Mouse (Mus musculus) hindbrain, embryonic 16.5 days (tissue): ENCODE measurements around the gene Nsmce4a. TPM values are rescaled to one million over a fixed set of nuclear protein-coding genes. Genes with fewer than 3 reads are reported as not detected.

Experiments
- ATAC-seq: fragments of 200-750 bp; cut with Nextera tagmentation; 2 replicates; pipeline ENCODE4 v1.8.0; 2017; ENCODE audit warnings: moderate TSS enrichment, moderate library complexity
- H3K27ac ChIP-seq: fragments of 300-500 bp; sonication (generic); 2 replicates; pipeline ENCODE4 v1.5.1; 2014; ENCODE audit warnings: low read depth, mild to moderate bottlenecking, control low read depth, low read length, moderate library complexity
- H3K27me3 ChIP-seq: fragments of 300-500 bp; sonication (generic); replicated peaks from 2 replicates; pipeline ENCODE4 v1.6.1; 2014; ENCODE audit warnings: low read length; ENCODE audit not compliant: control insufficient read depth, insufficient read depth
- H3K36me3 ChIP-seq: fragments of 300-500 bp; sonication (generic); 2 replicates; pipeline ENCODE4 v1.6.1; 2014; ENCODE audit warnings: mild to moderate bottlenecking, low read length, moderate library complexity, mixed read lengths; ENCODE audit not compliant: control insufficient read depth, insufficient read depth
- H3K4me1 ChIP-seq: fragments of 300-500 bp; sonication (generic); 2 replicates; pipeline ENCODE4 v1.6.1; 2014; ENCODE audit warnings: low read depth, low read length; ENCODE audit not compliant: control insufficient read depth, insufficient read depth
- H3K4me2 ChIP-seq: fragments of 300-500 bp; sonication (generic); 2 replicates; pipeline ENCODE4 v1.6.1; 2014; ENCODE audit warnings: mild to moderate bottlenecking, low read length, control low read depth, moderate library complexity
- H3K4me3 ChIP-seq: fragments of 300-500 bp; sonication (generic); 2 replicates; pipeline ENCODE4 v1.5.1; 2014; ENCODE audit warnings: mild to moderate bottlenecking, low read length, control low read depth, moderate library complexity
- H3K9ac ChIP-seq: fragments of 300-500 bp; sonication (generic); 2 replicates; pipeline ENCODE4 v1.6.1; 2014; ENCODE audit warnings: low read depth, mild to moderate bottlenecking, control low read depth, low read length, moderate library complexity
- H3K9me3 ChIP-seq: fragments of 300-500 bp; sonication (generic); 2 replicates; pipeline ENCODE4 v1.6.1; 2014; ENCODE audit warnings: mild to moderate bottlenecking, low read length, moderate library complexity; ENCODE audit not compliant: control insufficient read depth
- WGBS: fragments of 180-500 bp; shearing (Covaris S2); extraction: QIAGEN DNeasy Blood & Tissue Kit; methylation state at CpG from one replicate; pipeline ENCODE4 v1.1.7; 2014; 5-methylcytosine and 5-hydroxymethylcytosine counted together
- polyA plus RNA-seq: library from polyadenylated mRNA; unstranded; fragments of >200 nt; fragmentation: Nextera tagmentation; extraction: Ambion mirVana; gene quantifications from 2 replicates; pipeline ENCODE4 v1.2.1, GENCODE M21; 2015

The Nsmce4a gene
- polyA plus RNA-seq, 1 experiment from 2014 or later: 72.9 TPM

GRCm38 (mm10) chr7:130570472-130570871 is 2.4 kb downstream of the Nsmce4a start:
- no peak overlapping the region for H3K27ac ChIP-seq
- H3K4me2 ChIP-seq: no peak overlapping the region
- no peaks in the 10 kb centered on the region for H3K36me3 ChIP-seq
- H3K27me3 ChIP-seq: no peaks in the 10 kb centered on the region
- no peak overlapping the region for H3K4me3 ChIP-seq
- ATAC-seq: no peak
- H3K9ac ChIP-seq: no peak overlapping the region
- no peaks in the 10 kb centered on the region for H3K9me3 ChIP-seq
- 37% methylated on average over 7 of the region's 7 CpGs for WGBS
- H3K4me1 ChIP-seq: peaks cover 2% of the 10 kb centered on the region; the same call in 1 of the 2 replicates

- H3K9me3 ChIP-seq: no peaks in the 10 kb centered on the region
- 83% methylated on average over 9 of the region's 9 CpGs for WGBS
- no peaks in the 10 kb centered on the region for H3K4me1 ChIP-seq
Measured at GRCm38 (mm10) chr7:130568783-130569436, 4.0 kb downstream of the Nsmce4a start.

GRCm38 (mm10) chr7:130564596-130564995 is 8.3 kb downstream of the Nsmce4a start:
- Histone ChIP-seq H3K4me3 (no peak overlapping the region), H3K9ac (no peak overlapping the region), H3K9me3 (no peaks in the 10 kb centered on the region), H3K4me1 (no peaks in the 10 kb centered on the region), H3K27me3 (no peaks in the 10 kb centered on the region), H3K36me3 (no peaks in the 10 kb centered on the region), H3K27ac (no peak overlapping the region), H3K4me2 (no peak overlapping the region)
- ATAC-seq: no peak
- 71% methylated on average over 3 of the region's 3 CpGs for WGBS

More at GRCm38 (mm10) chr7:130568783-130569436, 4.0 kb downstream of the Nsmce4a start:
- H3K27ac ChIP-seq: no peak overlapping the region
- H3K4me2 ChIP-seq: no peak overlapping the region
- H3K36me3 ChIP-seq: no peaks in the 10 kb centered on the region
- H3K9ac ChIP-seq: no peak overlapping the region
- ATAC-seq: no peak
- no peak overlapping the region for H3K4me3 ChIP-seq
- no peaks in the 10 kb centered on the region for H3K27me3 ChIP-seq

- Histone ChIP-seq H3K9ac (no peak overlapping the region), H3K4me2 (no peak overlapping the region), H3K4me3 (no peak overlapping the region), H3K4me1 (no peaks in the 10 kb centered on the region), H3K27me3 (no peaks in the 10 kb centered on the region), H3K36me3 (no peaks in the 10 kb centered on the region), H3K9me3 (no peaks in the 10 kb centered on the region), H3K27ac (no peak overlapping the region)
- WGBS: 68% methylated on average over 4 of the region's 4 CpGs
- ATAC-seq: no peak
Measured at GRCm38 (mm10) chr7:130563880-130564279, 9.0 kb downstream of the Nsmce4a start.

- no peak overlapping the region for H3K4me2 ChIP-seq
- no peak overlapping the region for H3K4me3 ChIP-seq
- WGBS: 86% methylated on average over 4 of the region's 4 CpGs
- H3K9me3 ChIP-seq: no peaks in the 10 kb centered on the region
- H3K9ac ChIP-seq: no peak overlapping the region
- no peaks in the 10 kb centered on the region for H3K4me1 ChIP-seq
- H3K27me3 ChIP-seq: no peaks in the 10 kb centered on the region
- H3K36me3 ChIP-seq: no peaks in the 10 kb centered on the region
- no peak for ATAC-seq
- no peak overlapping the region for H3K27ac ChIP-seq
Measured at GRCm38 (mm10) chr7:130563276-130563675, 9.6 kb downstream of the Nsmce4a start.

GRCm38 (mm10) chr7:130560933-130561332 is 12.0 kb downstream of the Nsmce4a start:
- no peaks in the 10 kb centered on the region for H3K36me3 ChIP-seq
- 81% methylated on average over 1 of the region's 1 CpGs for WGBS
- no peaks in the 10 kb centered on the region for H3K9me3 ChIP-seq
- H3K4me2 ChIP-seq: no peak overlapping the region
- no peak for ATAC-seq
- no peak overlapping the region for H3K9ac ChIP-seq
- no peaks in the 10 kb centered on the region for H3K27me3 ChIP-seq
- no peak overlapping the region for H3K27ac ChIP-seq
- H3K4me1 ChIP-seq: no peaks in the 10 kb centered on the region
- H3K4me3 ChIP-seq: no peak overlapping the region

GRCm38 (mm10) chr7:130558592-130558991 is 14.3 kb downstream of the Nsmce4a start:
- Histone ChIP-seq H3K4me2 (no peak overlapping the region), H3K27me3 (no peaks in the 10 kb centered on the region), H3K9me3 (no peaks in the 10 kb centered on the region), H3K9ac (no peak overlapping the region), H3K4me1 (no peaks in the 10 kb centered on the region; the same call in 1 of the 2 replicates), H3K27ac (no peak overlapping the region), H3K36me3 (no peaks in the 10 kb centered on the region), H3K4me3 (no peak overlapping the region)
- WGBS: 84% methylated on average over 4 of the region's 4 CpGs
- no peak for ATAC-seq

- WGBS: 46% methylated on average over 5 of the region's 5 CpGs
Measured at GRCm38 (mm10) chr7:130555597-130555996, 17.3 kb downstream of the Nsmce4a start.

GRCm38 (mm10) chr7:130553321-130553720 is 19.6 kb downstream of the Nsmce4a start:
- H3K36me3 ChIP-seq: no peaks in the 10 kb centered on the region
- 67% methylated on average over 4 of the region's 4 CpGs for WGBS
- no peaks in the 10 kb centered on the region; the same call in 1 of the 2 replicates for H3K4me1 ChIP-seq
- H3K9me3 ChIP-seq: no peaks in the 10 kb centered on the region
- no peak overlapping the region for H3K4me3 ChIP-seq
- H3K9ac ChIP-seq: no peak overlapping the region
- no peaks in the 10 kb centered on the region for H3K27me3 ChIP-seq
- H3K4me2 ChIP-seq: no peak overlapping the region
- no peak overlapping the region for H3K27ac ChIP-seq
- no peak for ATAC-seq

More at GRCm38 (mm10) chr7:130555597-130555996, 17.3 kb downstream of the Nsmce4a start:
- H3K4me2 ChIP-seq: no peak overlapping the region
- H3K27ac ChIP-seq: no peak overlapping the region
- H3K27me3 ChIP-seq: no peaks in the 10 kb centered on the region
- no peak for ATAC-seq
- H3K9me3 ChIP-seq: no peaks in the 10 kb centered on the region
- no peaks in the 10 kb centered on the region; the same call in 1 of the 2 replicates for H3K4me1 ChIP-seq
- H3K4me3 ChIP-seq: no peak overlapping the region
- H3K9ac ChIP-seq: no peak overlapping the region
- H3K36me3 ChIP-seq: no peaks in the 10 kb centered on the region
